9 mouse cellular contexts compared by ENCODE assay signal in the genomic region with DNA sequence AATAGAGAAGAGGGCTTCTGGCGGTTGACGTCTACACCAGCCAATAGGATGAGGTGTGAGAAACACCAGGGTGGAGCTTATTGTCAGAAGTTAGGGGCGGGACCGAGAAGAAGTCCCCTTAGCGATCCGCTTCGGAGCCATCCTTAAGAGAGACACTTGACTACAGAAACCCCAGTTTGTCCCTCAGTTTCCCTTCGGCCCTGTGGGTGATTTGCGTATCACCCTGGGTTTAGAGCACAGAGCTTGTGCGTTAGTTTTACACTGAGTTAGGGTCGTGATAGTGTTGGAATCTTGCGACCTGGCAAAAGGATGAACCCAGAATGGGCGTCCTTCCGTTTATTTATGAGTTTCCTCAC. TPM values are rescaled to one million over a fixed set of nuclear protein-coding genes. Genes with fewer than 3 reads are reported as not detected.
DNase-seq lines count a peak whose midpoint lies in the region; ATAC-seq and TF ChIP-seq lines count a peak whose summit lies in the region.
"Had no signal": no experiment of that assay in that cellular context is flagged by ENCODE, and none has a peak within 500 bp of the region (broad histone marks: within the 10 kb centered on the region; RNA-seq: fewer than 3 reads in every experiment).

No protein-coding gene starts in this region.

- H3K4me3 ChIP-seq in liver, adult 2 months (ENCODE audit: insufficient read depth, low read depth, low read length), result peak overlapping the region; percentile 59
- peak overlapping the region; percentile 67 for H3K4me3 ChIP-seq in embryonic facial prominence, embryonic 14.5 days (ENCODE audit: low read depth, low read length)
- peak overlapping the region; percentile 57 for H3K4me3 ChIP-seq in intestine, postnatal 0 days (ENCODE audit: low read depth, low read length)
- H3K4me3 ChIP-seq in neural tube, embryonic 14.5 days (ENCODE audit: low read depth, low read length), result peak overlapping the region; percentile 60

- no peak for DNase-seq in liver, adult 2 months (ENCODE audit: extremely low read depth, low read depth, low spot score)
- DNase-seq in liver, result no peak
- no peak for DNase-seq in embryonic facial prominence, embryonic 14.5 days (ENCODE audit: low spot score)
- DNase-seq in cerebellum, adult 9-11 months, result no peak
- no peak for DNase-seq in ovary, postnatal 36 days (ENCODE audit: low spot score)
- no peak for DNase-seq in lung, postnatal 10 days

- H3K27me3 ChIP-seq in liver, adult 2 months (ENCODE audit: control insufficient read depth, insufficient read depth, low read length), result no peaks in the 10 kb centered on the region
- no peaks in the 10 kb centered on the region for H3K27me3 ChIP-seq in embryonic facial prominence, embryonic 14.5 days (replicated peaks; ENCODE audit: control insufficient read depth, insufficient read depth, low read length)
- no peaks in the 10 kb centered on the region for H3K27me3 ChIP-seq in intestine, postnatal 0 days (replicated peaks; ENCODE audit: control insufficient read depth, insufficient read depth, low read length)
- H3K27me3 ChIP-seq in neural tube, embryonic 14.5 days (ENCODE audit: control insufficient read depth, insufficient read depth, low read length), result no peaks in the 10 kb centered on the region

- TF ChIP-seq POLR2A in liver, adult 2 months (IDR thresholded peaks at IDR 0.05; ENCODE audit: extremely low read depth, insufficient read depth, low read length), result peak; percentile 65; the same call in 1 of the 2 replicates

- H3K4me1 ChIP-seq in liver, adult 2 months (ENCODE audit: control insufficient read depth, insufficient read depth, low read length), result peaks cover 37% of the 10 kb centered on the region
- peaks cover 10% of the 10 kb centered on the region for H3K4me1 ChIP-seq in embryonic facial prominence, embryonic 14.5 days (ENCODE audit: control insufficient read depth, insufficient read depth, low read length)
- peaks cover 18% of the 10 kb centered on the region; the same call in 1 of the 2 replicates for H3K4me1 ChIP-seq in intestine, postnatal 0 days (replicated peaks; ENCODE audit: control insufficient read depth, insufficient read depth, low read length)
- peaks cover 20% of the 10 kb centered on the region for H3K4me1 ChIP-seq in neural tube, embryonic 14.5 days (ENCODE audit: control insufficient read depth, insufficient read depth, low read length)

- H3K27ac ChIP-seq in liver, adult 2 months (replicated peaks; ENCODE audit: insufficient read depth, low read depth, low read length), result peak overlapping the region; percentile 96
- H3K27ac ChIP-seq in embryonic facial prominence, embryonic 14.5 days (replicated peaks; ENCODE audit: low read depth, low read length), result peak overlapping the region; percentile 71
- H3K27ac ChIP-seq in intestine, postnatal 0 days (ENCODE audit: low read depth, low read length), result peak overlapping the region; percentile 98
- peak overlapping the region; percentile 100 for H3K27ac ChIP-seq in neural tube, embryonic 14.5 days (ENCODE audit: low read depth, low read length)

- peaks cover 19% of the 10 kb centered on the region; the same call in 1 of the 2 replicates for H3K79me2 ChIP-seq in liver, adult 2 months (ENCODE audit: control insufficient read depth, insufficient read depth, low read length)

- no peaks in the 10 kb centered on the region for H3K9me3 ChIP-seq in embryonic facial prominence, embryonic 14.5 days (ENCODE audit: control insufficient read depth, low read length)
- H3K9me3 ChIP-seq in intestine, postnatal 0 days (ENCODE audit: control insufficient read depth), result no peaks in the 10 kb centered on the region
- H3K9me3 ChIP-seq in neural tube, embryonic 14.5 days (ENCODE audit: control insufficient read depth, low read length), result no peaks in the 10 kb centered on the region

- no peaks in the 10 kb centered on the region for H3K36me3 ChIP-seq in liver, adult 2 months (ENCODE audit: control insufficient read depth, insufficient read depth, low read length)
- peaks cover 5% of the 10 kb centered on the region; the same call in 1 of the 2 replicates for H3K36me3 ChIP-seq in embryonic facial prominence, embryonic 14.5 days (ENCODE audit: control insufficient read depth, insufficient read depth, low read length)
- peaks cover 3% of the 10 kb centered on the region; the same call in 1 of the 2 replicates for H3K36me3 ChIP-seq in intestine, postnatal 0 days (ENCODE audit: control insufficient read depth, insufficient read depth)
- H3K36me3 ChIP-seq in neural tube, embryonic 14.5 days (ENCODE audit: control insufficient read depth, insufficient read depth, low read length), result no peaks in the 10 kb centered on the region

- H3K9ac ChIP-seq in liver, adult 2 months (ENCODE audit: low read depth, low read length), result peak overlapping the region; percentile 86
- H3K9ac ChIP-seq in embryonic facial prominence, embryonic 14.5 days (ENCODE audit: low read depth, low read length), result peak overlapping the region; percentile 69
- peak overlapping the region; percentile 43 for H3K9ac ChIP-seq in intestine, postnatal 0 days (ENCODE audit: low read depth, low read length)
- peak overlapping the region; percentile 64 for H3K9ac ChIP-seq in neural tube, embryonic 14.5 days (replicated peaks; ENCODE audit: low read depth, low read length)

- 0% methylated on average over 14 of the region's 14 CpGs for WGBS in liver, adult 2 months
- WGBS in embryonic facial prominence, embryonic 14.5 days, result 0% methylated on average over 9 of the region's 14 CpGs
- under 1% methylated on average over 14 of the region's 14 CpGs for WGBS in intestine, postnatal 0 days
- WGBS in neural tube, embryonic 14.5 days, result 0% methylated on average over 14 of the region's 14 CpGs

- no peak for TF ChIP-seq CTCF in liver, adult 2 months (IDR thresholded peaks at IDR 0.05; ENCODE audit: low read depth, low read length)
- TF ChIP-seq CTCF in intestine, postnatal 0 days (IDR thresholded peaks at IDR 0.05; ENCODE audit: low read depth), result no peak

- no peak for ATAC-seq in embryonic facial prominence, embryonic 14.5 days (ENCODE audit: low read depth)
- ATAC-seq in intestine, postnatal 0 days, result no peak
- ATAC-seq in neural tube, embryonic 14.5 days (ENCODE audit: low read depth), result no peak

- peak overlapping the region; percentile 69 for H3K4me2 ChIP-seq in embryonic facial prominence, embryonic 14.5 days (ENCODE audit: low read depth, low read length)
- peak overlapping the region; percentile 81 for H3K4me2 ChIP-seq in intestine, postnatal 0 days (replicated peaks; ENCODE audit: low read depth)
- peak overlapping the region; percentile 67 for H3K4me2 ChIP-seq in neural tube, embryonic 14.5 days (ENCODE audit: low read depth, low read length)

RNA-seq across cellular contexts. Expression of gene Opa3, which starts 0.6 kb away (rescaled TPM):
- total RNA-seq in liver, adult 2 months (2014; rRNA removed), result 12.9 and 16.0 TPM in 2 replicates
- 34.1 and 40.4 TPM in 2 replicates for polyA plus RNA-seq in liver, adult 2 months (2012; rRNA removed)
- 29.7 and 30.2 TPM in 2 replicates for polyA plus RNA-seq in embryonic facial prominence, embryonic 14.5 days (2014; fragmentation: Nextera tagmentation; extraction: Ambion mirVana)
- 26.5 and 27.5 TPM in 2 replicates for polyA plus RNA-seq in intestine, postnatal 0 days (2015; fragmentation: Nextera tagmentation; extraction: Ambion mirVana)
- 36.6 and 37.6 TPM in 2 replicates for polyA plus RNA-seq in neural tube, embryonic 14.5 days (2014; fragmentation: Nextera tagmentation; extraction: Ambion mirVana)

RNA-seq across cellular contexts. Expression of gene Gpr4, which starts 16.4 kb away (rescaled TPM):
- 0.09 and 0.40 TPM in 2 replicates for total RNA-seq in liver, adult 2 months (2014; rRNA removed)
- 1.8 and 2.7 TPM in 2 replicates for polyA plus RNA-seq in liver, adult 2 months (2012; rRNA removed)
- polyA plus RNA-seq in embryonic facial prominence, embryonic 14.5 days (2014; fragmentation: Nextera tagmentation; extraction: Ambion mirVana), result 1.7 and 2.3 TPM in 2 replicates
- polyA plus RNA-seq in intestine, postnatal 0 days (2015; fragmentation: Nextera tagmentation; extraction: Ambion mirVana), result 1.3 and 1.6 TPM in 2 replicates
- 2.9 and 3.4 TPM in 2 replicates for polyA plus RNA-seq in neural tube, embryonic 14.5 days (2014; fragmentation: Nextera tagmentation; extraction: Ambion mirVana)

RNA-seq across cellular contexts. Expression of gene Vasp, which starts 42.8 kb away (rescaled TPM):
- total RNA-seq in liver, adult 2 months (2014; rRNA removed), result 6.3 and 11.3 TPM in 2 replicates
- 24.2 and 37.1 TPM in 2 replicates for polyA plus RNA-seq in liver, adult 2 months (2012; rRNA removed)
- polyA plus RNA-seq in embryonic facial prominence, embryonic 14.5 days (2014; fragmentation: Nextera tagmentation; extraction: Ambion mirVana), result 70.0 and 70.7 TPM in 2 replicates
- polyA plus RNA-seq in intestine, postnatal 0 days (2015; fragmentation: Nextera tagmentation; extraction: Ambion mirVana), result 98.5 and 106 TPM in 2 replicates
- polyA plus RNA-seq in neural tube, embryonic 14.5 days (2014; fragmentation: Nextera tagmentation; extraction: Ambion mirVana), result 17.4 and 40.9 TPM in 2 replicates

RNA-seq across cellular contexts. Expression of gene Ppm1n, which starts 51.1 kb away (rescaled TPM):
- total RNA-seq in liver, adult 2 months (2014; rRNA removed), result 0.20 TPM in 1 of 2 replicates, not detected in the other
- polyA plus RNA-seq in liver, adult 2 months (2012; rRNA removed), result 0.13 TPM in 1 of 2 replicates, not detected in the other
- polyA plus RNA-seq in embryonic facial prominence, embryonic 14.5 days (2014; fragmentation: Nextera tagmentation; extraction: Ambion mirVana), result 0.49 TPM in 1 of 2 replicates, not detected in the other
- 0.12 and 0.14 TPM in 2 replicates for polyA plus RNA-seq in intestine, postnatal 0 days (2015; fragmentation: Nextera tagmentation; extraction: Ambion mirVana)
- 0.66 and 0.75 TPM in 2 replicates for polyA plus RNA-seq in neural tube, embryonic 14.5 days (2014; fragmentation: Nextera tagmentation; extraction: Ambion mirVana)
- total RNA-seq: gastrocnemius, postnatal 10 days had no signal

RNA-seq across cellular contexts. Expression of gene Eml2, which starts 52.5 kb away (rescaled TPM):
- 9.8 and 11.1 TPM in 2 replicates for total RNA-seq in liver, adult 2 months (2014; rRNA removed)
- polyA plus RNA-seq in liver, adult 2 months (2012; rRNA removed), result 9.7 and 12.2 TPM in 2 replicates
- 3.6 and 4.2 TPM in 2 replicates for polyA plus RNA-seq in embryonic facial prominence, embryonic 14.5 days (2014; fragmentation: Nextera tagmentation; extraction: Ambion mirVana)
- 5.0 and 5.1 TPM in 2 replicates for polyA plus RNA-seq in intestine, postnatal 0 days (2015; fragmentation: Nextera tagmentation; extraction: Ambion mirVana)
- polyA plus RNA-seq in neural tube, embryonic 14.5 days (2014; fragmentation: Nextera tagmentation; extraction: Ambion mirVana), result 3.5 and 4.0 TPM in 2 replicates
